Mouse (Mus musculus): Measurements from ENCODE around the gene Naa10. TPM values are rescaled to one million over a fixed set of nuclear protein-coding genes. Genes with fewer than 3 reads are reported as not detected.
A peak's percentile ranks its signal among the peaks of the same experiment; 100 is the strongest.

Gene Naa10
- polyA plus RNA-seq, 1 experiment from 2014 or later = 105 TPM

GRCm38 (mm10) chrX:73948647-73949046, 26.9 kb upstream of the Naa10 start:
- H3K27ac ChIP-seq = no peak overlapping the region
- no peaks in the 10 kb centered on the region for H3K27me3 ChIP-seq
- H3K4me3 ChIP-seq = no peak overlapping the region
- 36% methylated on average over 4 of the region's 4 CpGs for WGBS
- ATAC-seq (ENCODE audit: low FRiP score) = peak; percentile 62; the same call in 1 of the 2 replicates
- H3K9me3 ChIP-seq (replicated peaks) = no peaks in the 10 kb centered on the region
- H3K4me2 ChIP-seq (replicated peaks) = no peak overlapping the region
- H3K4me1 ChIP-seq = no peaks in the 10 kb centered on the region
- no peak overlapping the region for H3K9ac ChIP-seq
- peaks cover 94% of the 10 kb centered on the region for H3K36me3 ChIP-seq

GRCm38 (mm10) chrX:73946896-73947295, 25.2 kb upstream of the Naa10 start:
- H3K4me1 ChIP-seq = no peaks in the 10 kb centered on the region
- H3K27ac ChIP-seq = no peak overlapping the region
- H3K4me2 ChIP-seq (replicated peaks) = no peak overlapping the region
- no peaks in the 10 kb centered on the region for H3K9me3 ChIP-seq (replicated peaks)
- no peak for ATAC-seq (ENCODE audit: low FRiP score)
- no peak overlapping the region for H3K4me3 ChIP-seq
- H3K27me3 ChIP-seq = no peaks in the 10 kb centered on the region
- WGBS = 80% methylated on average over 6 of the region's 6 CpGs
- no peak overlapping the region for H3K9ac ChIP-seq
- H3K36me3 ChIP-seq = peaks cover 89% of the 10 kb centered on the region

- H3K36me3 ChIP-seq = peaks cover 53% of the 10 kb centered on the region
- no peak overlapping the region for H3K4me2 ChIP-seq (replicated peaks)
- 80% methylated on average over 2 of the region's 2 CpGs for WGBS
- no peak overlapping the region for H3K4me3 ChIP-seq
- H3K4me1 ChIP-seq = no peaks in the 10 kb centered on the region
- no peak overlapping the region for H3K27ac ChIP-seq
- no peaks in the 10 kb centered on the region for H3K27me3 ChIP-seq
- no peaks in the 10 kb centered on the region for H3K9me3 ChIP-seq (replicated peaks)
- H3K9ac ChIP-seq = no peak overlapping the region
- ATAC-seq (ENCODE audit: low FRiP score) = no peak
These were observed 20.6 kb upstream of the Naa10 start for GRCm38 (mm10) chrX:73942294-73942693.

DNA sequence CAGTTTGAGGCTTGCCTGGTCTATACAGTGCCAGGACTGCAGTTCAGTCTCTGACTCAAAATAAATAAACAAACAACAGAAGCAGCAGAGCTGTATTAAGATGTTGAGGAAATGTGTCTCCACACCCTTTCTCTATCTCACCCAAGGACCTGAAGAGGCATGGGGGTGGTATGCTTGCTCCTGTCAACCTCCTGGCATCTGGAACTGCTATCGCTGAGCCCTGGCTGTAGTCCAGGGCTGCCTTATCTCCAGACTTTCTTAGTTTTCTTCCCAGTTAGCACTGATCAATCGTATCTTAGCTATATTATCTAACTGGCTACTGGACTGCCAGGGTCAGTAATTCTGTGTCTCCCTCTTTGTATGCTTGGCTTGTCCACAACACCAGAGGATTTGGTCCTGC, 20.1 kb upstream of the Naa10 start:
- no peak overlapping the region for H3K4me2 ChIP-seq (replicated peaks)
- 94% methylated on average over 2 of the region's 2 CpGs for WGBS
- no peaks in the 10 kb centered on the region for H3K27me3 ChIP-seq
- no peaks in the 10 kb centered on the region for H3K4me1 ChIP-seq
- ATAC-seq (ENCODE audit: low FRiP score) = no peak
- H3K4me3 ChIP-seq = no peak overlapping the region
- peaks cover 49% of the 10 kb centered on the region for H3K36me3 ChIP-seq
- no peak overlapping the region for H3K9ac ChIP-seq
- H3K9me3 ChIP-seq (replicated peaks) = no peaks in the 10 kb centered on the region
- H3K27ac ChIP-seq = no peak overlapping the region

DNA sequence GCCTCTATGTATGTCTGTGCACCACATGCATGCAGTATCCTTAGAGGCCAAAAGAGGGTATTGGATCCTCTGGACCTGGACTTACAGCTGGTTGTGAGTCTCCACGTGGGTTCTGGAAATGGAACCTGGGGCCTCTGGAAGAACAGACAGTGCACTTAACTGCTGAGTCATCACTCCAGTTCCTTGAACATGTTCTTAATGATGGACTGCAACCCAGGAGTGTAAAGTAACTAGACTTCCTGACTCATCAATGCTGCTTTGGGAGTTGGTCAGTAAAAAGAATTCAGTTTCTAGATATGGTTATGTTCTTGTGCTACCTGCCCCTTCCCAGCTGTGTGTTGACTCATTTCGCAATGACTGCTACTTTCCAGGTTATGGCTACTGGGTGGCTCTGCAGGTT, 10.1 kb upstream of the Naa10 start:
- WGBS = 80% methylated on average over 2 of the region's 2 CpGs
- Histone ChIP-seq H3K4me3 (no peak overlapping the region), H3K27me3 (no peaks in the 10 kb centered on the region), H3K4me1 (no peaks in the 10 kb centered on the region), H3K9ac (no peak overlapping the region), H3K9me3 (replicated peaks) (no peaks in the 10 kb centered on the region), H3K4me2 (replicated peaks) (no peak overlapping the region), H3K36me3 (no peaks in the 10 kb centered on the region), H3K27ac (no peak overlapping the region)
- no peak for ATAC-seq (ENCODE audit: low FRiP score)

GRCm38 (mm10) chrX:73930402-73931062, 8.8 kb upstream of the Naa10 start, which contains the start of gene Renbp:
Renbp (minus strand) TSS chrX:73930850.
- WGBS = 40% methylated on average over 17 of the region's 17 CpGs
- H3K4me1 ChIP-seq = no peaks in the 10 kb centered on the region
- no peaks in the 10 kb centered on the region for H3K27me3 ChIP-seq
- H3K9me3 ChIP-seq (replicated peaks) = no peaks in the 10 kb centered on the region
- H3K9ac ChIP-seq = no peak within 1 kb of the TSS
- no peaks in the 10 kb centered on the region for H3K36me3 ChIP-seq
- ATAC-seq (ENCODE audit: low FRiP score) = peak; percentile 50; the same call in 1 of the 2 replicates
- no peak within 1 kb of the TSS for H3K4me3 ChIP-seq
- H3K4me2 ChIP-seq (replicated peaks) = peak within 1 kb of the TSS; percentile 31
- no peak within 1 kb of the TSS for H3K27ac ChIP-seq

DNA sequence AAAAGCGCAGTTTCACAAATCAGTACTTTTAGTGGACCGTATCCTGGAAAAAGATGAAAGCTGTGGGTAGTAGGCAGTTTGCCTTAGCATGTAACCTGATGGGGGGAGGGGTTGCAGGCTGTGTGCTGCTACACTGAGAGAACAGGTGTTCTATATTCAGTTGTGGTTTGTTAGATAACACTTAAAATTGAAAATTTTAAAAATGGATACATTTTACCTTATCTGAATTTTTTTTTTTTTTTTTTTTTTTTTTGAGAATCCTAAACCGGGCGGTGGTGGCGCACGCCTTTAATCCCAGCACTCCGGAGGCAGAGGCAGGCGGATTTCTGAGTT, 772 bp upstream of the Naa10 start:
- H3K27ac ChIP-seq = no peak overlapping the region

GRCm38 (mm10) chrX:73921285-73921822, 390 bp downstream of the Naa10 start:
- no peaks in the 10 kb centered on the region for H3K27me3 ChIP-seq
- peak; percentile 68 for ATAC-seq (ENCODE audit: low FRiP score)
- peak overlapping the region; percentile 72 for H3K9ac ChIP-seq
- no peaks in the 10 kb centered on the region for H3K9me3 ChIP-seq (replicated peaks)
- H3K27ac ChIP-seq = peak overlapping the region; percentile 68
- WGBS = 24% methylated on average over 34 of the region's 34 CpGs
- 0 out of 2 replicates have a peak, but pooled peaks cover 13% of the 10 kb centered on the region for H3K36me3 ChIP-seq
- peak overlapping the region; percentile 51 for H3K4me3 ChIP-seq
- H3K4me2 ChIP-seq (replicated peaks) = peak overlapping the region; percentile 71
- peaks cover 4% of the 10 kb centered on the region; the same call in 1 of the 2 replicates for H3K4me1 ChIP-seq

More for the DNA sequence above, 772 bp upstream of the Naa10 start:
- Histone ChIP-seq H3K4me3 (peak overlapping the region; percentile 51), H3K9ac (peak overlapping the region; percentile 60), H3K4me1 (peaks cover 4% of the 10 kb centered on the region; the same call in 1 of the 2 replicates), H3K9me3 (replicated peaks) (no peaks in the 10 kb centered on the region), H3K27me3 (no peaks in the 10 kb centered on the region), H3K36me3 (0 out of 2 replicates have a peak, but pooled peaks cover 13% of the 10 kb centered on the region), H3K4me2 (replicated peaks) (peak overlapping the region; percentile 71)
- WGBS = 76% methylated on average over 7 of the region's 8 CpGs
- no peak for ATAC-seq (ENCODE audit: low FRiP score)

GRCm38 (mm10) chrX:73918631-73919030, 3.1 kb downstream of the Naa10 start:
- no peak overlapping the region for H3K4me2 ChIP-seq (replicated peaks)
- H3K4me3 ChIP-seq = no peak overlapping the region
- no peaks in the 10 kb centered on the region for H3K27me3 ChIP-seq
- 85% methylated on average over 5 of the region's 5 CpGs for WGBS
- no peak for ATAC-seq (ENCODE audit: low FRiP score)
- 0 out of 2 replicates have a peak, but pooled peaks cover 13% of the 10 kb centered on the region for H3K36me3 ChIP-seq
- no peak overlapping the region for H3K9ac ChIP-seq
- no peak overlapping the region for H3K27ac ChIP-seq
- H3K4me1 ChIP-seq = peaks cover 4% of the 10 kb centered on the region
- no peaks in the 10 kb centered on the region for H3K9me3 ChIP-seq (replicated peaks)

DNA sequence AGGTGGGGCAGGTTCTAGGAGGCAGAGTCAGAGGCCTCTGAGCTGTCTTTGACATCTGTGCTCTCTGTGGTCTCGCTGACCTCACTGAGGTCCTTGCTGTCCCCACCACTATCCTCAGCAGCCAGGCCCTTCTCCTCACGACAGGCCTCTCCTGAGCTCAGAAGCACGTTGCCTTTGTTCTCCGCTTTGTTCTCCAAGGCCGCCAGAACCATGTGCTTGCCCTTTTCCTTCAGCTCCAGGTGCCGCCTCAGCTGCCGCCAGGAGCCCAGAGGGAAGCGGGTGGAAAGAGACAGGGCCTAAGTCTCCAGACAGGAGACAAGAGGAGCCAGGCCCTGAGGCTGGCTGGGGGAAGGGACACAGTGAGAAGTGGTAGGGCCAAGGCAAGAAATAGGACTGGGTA, 4.8 kb downstream of the Naa10 start:
- Histone ChIP-seq H3K36me3 (0 out of 2 replicates have a peak, but pooled peaks cover 13% of the 10 kb centered on the region), H3K27ac (no peak overlapping the region), H3K9ac (no peak overlapping the region), H3K4me2 (replicated peaks) (no peak overlapping the region), H3K4me3 (no peak overlapping the region), H3K4me1 (peaks cover 4% of the 10 kb centered on the region), H3K27me3 (no peaks in the 10 kb centered on the region), H3K9me3 (replicated peaks) (no peaks in the 10 kb centered on the region)
- whole genome bisulfite sequencing = 80% methylated on average over 8 of the region's 8 CpGs
- ATAC-seq (ENCODE audit: low FRiP score) = no peak

GRCm38 (mm10) chrX:73914827-73915703, 6.7 kb downstream of the Naa10 start:
- Histone ChIP-seq H3K4me1 (peaks cover 4% of the 10 kb centered on the region; the same call in 1 of the 2 replicates), H3K27me3 (peaks cover 2% of the 10 kb centered on the region; the same call in 1 of the 2 replicates), H3K4me2 (replicated peaks) (peak overlapping the region; percentile 42), H3K27ac (peak overlapping the region; percentile 75), H3K4me3 (peak overlapping the region; percentile 18; the same call in 1 of the 2 replicates), H3K9ac (no peak overlapping the region; the same call in 1 of the 2 replicates), H3K36me3 (0 out of 2 replicates have a peak, but pooled peaks cover 13% of the 10 kb centered on the region), H3K9me3 (replicated peaks) (no peaks in the 10 kb centered on the region)
- peak; percentile 95 for ATAC-seq (ENCODE audit: low FRiP score)
- 26% methylated on average over 31 of the region's 31 CpGs for WGBS

DNA sequence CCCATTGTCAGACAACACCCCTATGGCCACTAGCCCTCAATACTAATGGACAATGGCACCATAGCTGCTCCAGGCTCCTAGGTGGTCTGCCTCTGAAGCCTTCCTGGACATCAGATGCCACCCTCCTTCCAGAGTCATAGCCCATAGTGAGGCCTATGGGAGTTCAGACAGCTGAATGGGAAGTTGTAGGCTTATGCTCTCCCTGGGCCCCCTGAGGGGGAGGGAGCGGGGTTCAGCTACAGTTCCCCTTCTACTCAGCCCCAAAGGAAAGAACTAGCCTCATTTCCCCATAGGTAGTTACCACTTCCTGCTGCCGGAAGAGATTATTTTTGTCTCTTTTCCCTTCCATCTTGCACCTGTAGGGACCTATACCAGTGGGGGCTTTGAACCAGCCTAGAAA, 10.2 kb downstream of the Naa10 start:
- Histone ChIP-seq H3K9me3 (replicated peaks) (no peaks in the 10 kb centered on the region), H3K4me2 (replicated peaks) (no peak overlapping the region), H3K9ac (no peak overlapping the region), H3K27ac (no peak overlapping the region), H3K4me1 (peaks cover 4% of the 10 kb centered on the region; the same call in 1 of the 2 replicates), H3K4me3 (no peak overlapping the region), H3K36me3 (no peaks in the 10 kb centered on the region), H3K27me3 (peaks cover 2% of the 10 kb centered on the region; the same call in 1 of the 2 replicates)
- no peak for ATAC-seq (ENCODE audit: low FRiP score)
- WGBS = 88% methylated on average over 2 of the region's 2 CpGs
